Mouse (Mus musculus) MEL (cell line): ENCODE data around the gene Eogt. TPM values are rescaled to one million over a fixed set of nuclear protein-coding genes. Genes with fewer than 3 reads are reported as not detected.

ENCODE experiments used
- DNase-seq: peaks from one replicate; pipeline ENCODE4 v3.0.0; 2011; ENCODE audit warnings: low read depth, low spot score
- H3K27ac ChIP-seq: 2 replicates; pipeline ENCODE4 v1.5.1; 2012; ENCODE audit warnings: low read depth, mild to moderate bottlenecking, control low read depth, low read length, moderate library complexity; ENCODE audit not compliant: control insufficient read depth
- H3K27me3 ChIP-seq, 2 experiments: fragments of 150-350 bp in 1 of 2; sonication (generic) in 1 of 2; 2 replicates each; pipeline ENCODE4 v1.6.1; 2012; ENCODE audit warnings: low read length in 2 of 2, mild to moderate bottlenecking in 2 of 2, improper control_type of control experiment in 1 of 2, moderate library complexity in 1 of 2; ENCODE audit not compliant: insufficient read depth in 2 of 2, control insufficient read depth in 1 of 2
- H3K36me3 ChIP-seq, 2 experiments: 2 replicates each; pipeline ENCODE4 v1.6.1; 2012 to 2014; ENCODE audit warnings: low read length in 2 of 2, improper control_type of control experiment in 1 of 2, inconsistent platforms in 1 of 2, mild to moderate bottlenecking in 1 of 2; ENCODE audit not compliant: insufficient read depth in 2 of 2, control insufficient read depth in 1 of 2
- H3K4me1 ChIP-seq, 2 experiments: fragments of 150-350 bp in 1 of 2; sonication (generic) in 1 of 2; 2 replicates each; pipeline ENCODE4 v1.6.1; 2012; ENCODE audit warnings: low read length in 2 of 2, improper control_type of control experiment in 1 of 2, mild to moderate bottlenecking in 1 of 2; ENCODE audit not compliant: insufficient read depth in 2 of 2, control insufficient read depth in 1 of 2
- H3K4me3 ChIP-seq, 2 experiments: fragments of 150-350 bp in 1 of 2; sonication (generic) in 1 of 2; 2 replicates each; pipeline ENCODE4 v1.5.1; 2012; ENCODE audit warnings: low read depth in 2 of 2, low read length in 2 of 2, mild to moderate bottlenecking in 2 of 2, moderate library complexity in 2 of 2, control low read depth in 1 of 2, improper control_type of control experiment in 1 of 2; ENCODE audit not compliant: control insufficient read depth in 1 of 2, insufficient read depth in 1 of 2
- H3K79me2 ChIP-seq: 2 replicates; pipeline ENCODE4 v1.6.1; 2012; ENCODE audit warnings: mild to moderate bottlenecking, low read length, moderate library complexity; ENCODE audit not compliant: control insufficient read depth, poor library complexity, insufficient read depth
- H3K9ac ChIP-seq: 2 replicates; pipeline ENCODE4 v1.6.1; 2012; ENCODE audit warnings: low read depth, mild to moderate bottlenecking, control low read depth, low read length, moderate library complexity; ENCODE audit not compliant: control insufficient read depth, poor library complexity, severe bottlenecking
- H3K9me3 ChIP-seq: fragments of 150-350 bp; sonication (generic); replicated peaks from 2 replicates; pipeline ENCODE4 v1.6.1; 2012; ENCODE audit warnings: mild to moderate bottlenecking, low read length, improper control_type of control experiment, moderate library complexity; ENCODE audit not compliant: insufficient read depth
- CTCF ChIP-seq, 3 experiments: IDR thresholded peaks in 2 of 3; conservative IDR thresholded peaks in 1 of 3; 2 replicates each; pipeline ENCODE4 v1.5.1; 2011 to 2012; ENCODE audit warnings: low read length in 3 of 3, low read depth in 2 of 3, mild to moderate bottlenecking in 2 of 3, improper control_type of control experiment in 1 of 3, inconsistent platforms in 1 of 3, mixed read lengths in 1 of 3, moderate library complexity in 1 of 3; ENCODE audit not compliant: control insufficient read depth in 1 of 3, insufficient read depth in 1 of 3, poor library complexity in 1 of 3, severe bottlenecking in 1 of 3
- GATA1 ChIP-seq: IDR thresholded peaks from 2 replicates; pipeline ENCODE4 v1.6.1; 2011; ENCODE audit warnings: low read depth, low read length, improper control_type of control experiment
- MAFK ChIP-seq: IDR thresholded peaks from 2 replicates; pipeline ENCODE4 v1.6.1; 2011; ENCODE audit warnings: low read depth, mild to moderate bottlenecking, low read length, improper control_type of control experiment, borderline replicate concordance
- POLR2AphosphoS2 ChIP-seq: IDR thresholded peaks from 2 replicates; pipeline ENCODE4 v1.6.1; 2011; ENCODE audit warnings: low read length, improper control_type of control experiment
- RAD21 ChIP-seq: IDR thresholded peaks from 2 replicates; pipeline ENCODE4 v1.6.1; 2011; ENCODE audit warnings: mild to moderate bottlenecking, low read depth, low read length, improper control_type of control experiment
- SIN3A ChIP-seq: IDR thresholded peaks from 2 replicates; pipeline ENCODE4 v1.6.1; 2012; ENCODE audit warnings: low read length, improper control_type of control experiment, inconsistent platforms
- SMC3 ChIP-seq: IDR thresholded peaks from 2 replicates; pipeline ENCODE4 v1.6.1; 2011; ENCODE audit warnings: low read depth, low read length, improper control_type of control experiment
- TBP ChIP-seq: IDR thresholded peaks from 2 replicates; pipeline ENCODE4 v1.8.0; 2011; ENCODE audit warnings: low read depth, low read length, improper control_type of control experiment
- UBTF ChIP-seq: IDR thresholded peaks from 2 replicates; pipeline ENCODE4 v1.6.1; 2012; ENCODE audit warnings: low read depth, mild to moderate bottlenecking, inconsistent platforms, low read length, improper control_type of control experiment, moderate library complexity, borderline replicate concordance; ENCODE audit not compliant: insufficient read depth
- ZC3H11A ChIP-seq: IDR thresholded peaks from 2 replicates; pipeline ENCODE4 v1.6.1; 2012; ENCODE audit warnings: low read depth, mild to moderate bottlenecking, inconsistent platforms, low read length, improper control_type of control experiment
- ZKSCAN1 ChIP-seq: IDR thresholded peaks from 2 replicates; pipeline ENCODE4 v1.6.1; 2012; ENCODE audit warnings: low read depth, mild to moderate bottlenecking, inconsistent platforms, low read length, improper control_type of control experiment, moderate library complexity
- polyA plus RNA-seq, 2 experiments: library from polyadenylated mRNA; stranded (reverse) in 1 of 2; unstranded in 1 of 2; fragments of >175 nt in 1 of 2; fragments of >200 nt in 1 of 2; gene quantifications; 2 replicates each; pipeline versions ENCODE4 v1.2.1 to v1.2.4; 2012; ENCODE audit warnings: low replicate concordance in 2 of 2, low read depth in 1 of 2; ENCODE audit not compliant: insufficient read length in 2 of 2, insufficient read depth in 1 of 2, missing spikeins in 1 of 2
- total RNA-seq: library from RNA; depleted of rRNA; stranded (reverse); fragments of 300-350 nt; gene quantifications from 2 replicates; pipeline ENCODE4 v1.2.3, GENCODE M21; 2012

Gene Eogt
- total and polyA plus RNA-seq, 3 experiments, result 6.0 to 8.3 TPM; not detected in 1

DNA sequence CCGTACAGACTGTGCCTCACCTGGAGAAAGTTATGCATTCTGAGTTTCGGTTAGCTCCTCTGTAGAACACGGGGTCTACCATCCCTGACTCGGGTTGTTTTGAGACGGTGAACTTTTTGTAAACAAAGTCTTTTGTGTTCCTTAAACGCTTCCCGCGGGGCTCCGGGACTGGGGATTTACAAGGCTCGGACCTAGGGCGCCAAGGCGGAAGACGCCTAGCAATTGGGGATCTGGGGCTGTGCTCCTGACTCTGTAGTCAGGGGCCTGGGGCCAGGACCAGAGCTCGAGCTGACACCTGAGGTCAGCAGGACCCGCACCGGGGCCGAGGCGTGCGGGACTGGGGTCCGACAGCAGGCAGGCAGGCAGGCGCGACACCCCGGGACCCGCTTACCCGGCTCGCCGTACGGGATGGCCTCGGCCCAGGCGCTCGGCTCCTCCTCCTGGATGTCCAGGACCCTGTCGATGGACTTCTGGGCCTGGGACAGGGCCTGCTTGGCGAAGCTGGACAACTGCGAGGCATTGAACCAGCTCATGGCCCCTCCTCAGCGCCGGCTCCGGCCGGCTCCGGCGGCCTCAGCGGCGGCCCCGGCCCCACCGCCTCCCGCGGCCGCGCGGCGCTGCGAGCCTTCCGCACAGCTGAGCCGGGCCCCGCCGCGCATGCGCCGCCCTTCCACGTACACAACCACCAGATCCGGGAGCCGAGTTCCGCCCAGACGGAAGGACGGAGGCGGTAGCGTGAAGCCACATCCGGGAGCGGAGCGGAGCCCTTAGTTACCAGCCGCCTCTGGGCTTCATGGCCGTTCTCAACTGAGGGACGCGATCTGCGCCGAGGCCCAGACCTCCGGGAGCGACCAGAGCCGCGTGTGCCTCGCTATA lies 29.7 kb upstream of the Eogt start, which contains the start of gene Tmf1 (continued):
- TF ChIP-seq UBTF (peak; percentile 86; the same call in 1 of the 2 replicates), ZKSCAN1 (no peak), POLR2AphosphoS2 (peak; percentile 93; the same call in 1 of the 2 replicates), GATA1 (no peak)

GRCm38 (mm10) chr6:97175716-97176115 lies 26.7 kb upstream of the Eogt start:
- no peak for DNase-seq
- no peak overlapping the region for H3K4me3 ChIP-seq
- peaks cover 0 to 12% of the 10 kb centered on the region in 2 experiments; a peak in 2 of 4 replicates for H3K4me1 ChIP-seq
- peaks cover 26% of the 10 kb centered on the region for H3K79me2 ChIP-seq
- H3K9me3 ChIP-seq, result no peaks in the 10 kb centered on the region
- H3K36me3 ChIP-seq, result peaks cover 12 to 15% of the 10 kb centered on the region in 2 experiments
- no peak overlapping the region for H3K27ac ChIP-seq
- no peak for TF ChIP-seq GATA1
- TF ChIP-seq SIN3A, result no peak
- H3K27me3 ChIP-seq, result no peaks in the 10 kb centered on the region
- H3K9ac ChIP-seq, result no peak overlapping the region

DNA sequence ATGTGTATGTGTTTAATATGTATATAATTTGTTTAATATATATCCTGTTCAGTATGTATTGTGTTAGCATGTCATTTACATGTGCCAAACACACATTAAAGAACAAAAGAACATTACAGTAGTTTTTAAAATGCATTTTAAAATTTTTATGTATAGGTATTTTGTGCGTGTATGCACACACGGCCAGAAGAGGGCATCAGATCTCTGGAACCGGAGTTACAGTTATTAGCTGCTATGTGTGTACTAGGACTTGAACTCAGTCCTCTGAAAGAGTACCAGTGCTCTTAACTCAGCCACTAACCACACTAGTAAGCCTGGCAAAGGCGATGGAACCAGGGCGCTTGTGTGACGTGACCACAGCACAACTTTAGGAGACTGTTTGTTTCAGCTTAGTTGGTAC lies 1.2 kb upstream of the Eogt start:
- DNase-seq, result peak; percentile 58
- TF ChIP-seq SMC3 (peak; percentile 47), RAD21 (peak; percentile 31), MAFK (no peak), TBP (no peak), CTCF (IDR thresholded peaks at IDR 0.05 in 2 of 3, conservative IDR thresholded peaks at IDR 0.05 in 1 of 3; ENCODE audit: control insufficient read depth in 1 of 3, insufficient read depth in 1 of 3, low read depth in 2 of 3, low read length in 3 of 3, poor library complexity in 1 of 3, severe bottlenecking in 1 of 3) (peak; percentile 37 to 54 (median 46)), ZC3H11A (peak; percentile 30; the same call in 1 of the 2 replicates)
- TF ChIP-seq, all 39 proteins: peak for 4

More for the DNA sequence above, 1.2 kb upstream of the Eogt start:
- peaks cover 0 to 7% of the 10 kb centered on the region in 2 experiments; a peak in 2 of 4 replicates for H3K4me1 ChIP-seq
- no peak overlapping the region for H3K4me3 ChIP-seq
- H3K27ac ChIP-seq, result no peak overlapping the region
- H3K79me2 ChIP-seq, result no peaks in the 10 kb centered on the region; the same call in 1 of the 2 replicates
- H3K27me3 ChIP-seq, result no peaks in the 10 kb centered on the region
- peaks cover 3 to 6% of the 10 kb centered on the region in 2 experiments for H3K36me3 ChIP-seq
- no peak overlapping the region for H3K9ac ChIP-seq
- H3K9me3 ChIP-seq, result no peaks in the 10 kb centered on the region
